In genomic region chr2:158080622-158081241, GRCm38 (mm10) we compare ENCODE assay signal across 18 mouse cellular contexts. TPM values are rescaled to one million over a fixed set of nuclear protein-coding genes. Genes with fewer than 3 reads are reported as not detected.
DNase-seq lines count a peak whose midpoint lies in the region; ATAC-seq lines count a peak whose summit lies in the region.
"Had no signal": no experiment of that assay in that cellular context is flagged by ENCODE, and none has a peak within 500 bp of the region (broad histone marks: within the 10 kb centered on the region; RNA-seq: fewer than 3 reads in every experiment).

No protein-coding gene starts in this region.

- no peak overlapping the region for H3K4me3 ChIP-seq in kidney, embryonic 15.5 days (replicated peaks)
- no peak overlapping the region for H3K4me3 ChIP-seq in liver, embryonic 15.5 days (replicated peaks)
- no peak overlapping the region for H3K4me3 ChIP-seq in heart, embryonic 10.5 days
- H3K4me3 ChIP-seq: embryonic facial prominence, embryonic 15.5 days; forebrain, embryonic 10.5 days; hindbrain, embryonic 15.5 days; layer of hippocampus, adult 2 months; lung, embryonic 15.5 days; midbrain, embryonic 13.5 days had no signal

- intact Hi-C loops in heart, postnatal 36 days (cut with DNase I) = no loop called here

- no peak overlapping the region for H3K9ac ChIP-seq in kidney, embryonic 15.5 days
- H3K9ac ChIP-seq in liver, embryonic 15.5 days = no peak overlapping the region
- H3K9ac ChIP-seq: embryonic facial prominence, embryonic 15.5 days; hindbrain, embryonic 15.5 days; lung, embryonic 15.5 days had no signal

- DNase-seq in kidney, adult 9 months = peak; percentile 75
- no peak for DNase-seq in kidney, postnatal 10 days
- DNase-seq in yolk sac, embryonic 10.5 days (ENCODE audit: low spot score) = peak; percentile 78
- DNase-seq in heart, embryonic 10.5 days (ENCODE audit: low spot score) = no peak
- DNase-seq in heart, postnatal 36 days = no peak
- DNase-seq: cerebellum, adult 9-10 months; gastrocnemius, postnatal 25 days; heart, postnatal 14 days; left cerebral cortex, postnatal 4 days; thymus, postnatal 4 days had no signal

- H3K27me3 ChIP-seq in kidney, embryonic 15.5 days = no peaks in the 10 kb centered on the region
- no peaks in the 10 kb centered on the region for H3K27me3 ChIP-seq in liver, embryonic 15.5 days
- H3K27me3 ChIP-seq in heart, embryonic 10.5 days (ENCODE audit: insufficient read depth, poor library complexity, severe bottlenecking) = no peaks in the 10 kb centered on the region
- H3K27me3 ChIP-seq: embryonic facial prominence, embryonic 15.5 days; hindbrain, embryonic 15.5 days; lung, embryonic 15.5 days; midbrain, embryonic 13.5 days had no signal

- H3K9me3 ChIP-seq in kidney, embryonic 15.5 days (replicated peaks) = no peaks in the 10 kb centered on the region
- H3K9me3 ChIP-seq in liver, embryonic 15.5 days (replicated peaks) = no peaks in the 10 kb centered on the region
- H3K9me3 ChIP-seq in heart, embryonic 10.5 days = no peaks in the 10 kb centered on the region
- H3K9me3 ChIP-seq: embryonic facial prominence, embryonic 15.5 days; forebrain, embryonic 10.5 days; hindbrain, embryonic 15.5 days; lung, embryonic 15.5 days; midbrain, embryonic 13.5 days had no signal

- peak overlapping the region; percentile 58 for H3K27ac ChIP-seq in kidney, embryonic 15.5 days
- H3K27ac ChIP-seq in liver, embryonic 15.5 days (replicated peaks) = peak overlapping the region; percentile 73
- H3K27ac ChIP-seq in heart, embryonic 10.5 days = no peak overlapping the region
- H3K27ac ChIP-seq: embryonic facial prominence, embryonic 15.5 days; hindbrain, embryonic 15.5 days; layer of hippocampus, adult 2 months; midbrain, embryonic 13.5 days had no signal

- peaks cover 19% of the 10 kb centered on the region for H3K4me1 ChIP-seq in kidney, embryonic 15.5 days
- H3K4me1 ChIP-seq in liver, embryonic 15.5 days (replicated peaks) = peaks cover 32% of the 10 kb centered on the region
- H3K4me1 ChIP-seq in heart, embryonic 10.5 days = peaks cover 19% of the 10 kb centered on the region
- H3K4me1 ChIP-seq: embryonic facial prominence, embryonic 15.5 days had no signal

- peaks cover 27% of the 10 kb centered on the region for H3K36me3 ChIP-seq in kidney, embryonic 15.5 days
- peaks cover 25% of the 10 kb centered on the region for H3K36me3 ChIP-seq in liver, embryonic 15.5 days (replicated peaks)
- peaks cover 27% of the 10 kb centered on the region for H3K36me3 ChIP-seq in heart, embryonic 10.5 days

- no peak for ATAC-seq in kidney, embryonic 15.5 days (replicated peaks; ENCODE audit: low FRiP score)
- peak; percentile 45; the same call in 1 of the 2 replicates for ATAC-seq in liver, embryonic 15.5 days (ENCODE audit: insufficient read depth)
- ATAC-seq: midbrain, embryonic 13.5 days had no signal

- H3K4me2 ChIP-seq in kidney, embryonic 15.5 days = no peak overlapping the region
- H3K4me2 ChIP-seq in liver, embryonic 15.5 days = no peak overlapping the region; the same call in 1 of the 2 replicates
- H3K4me2 ChIP-seq: embryonic facial prominence, embryonic 15.5 days; hindbrain, embryonic 15.5 days; lung, embryonic 15.5 days; midbrain, embryonic 13.5 days had no signal

- 67% methylated on average over 9 of the region's 9 CpGs for WGBS in kidney, embryonic 15.5 days
- WGBS in liver, embryonic 15.5 days (ENCODE audit: insufficient replicate concordance) = 81% methylated on average over 9 of the region's 9 CpGs
- 85% methylated on average over 9 of the region's 9 CpGs for WGBS in heart, embryonic 10.5 days

RNA-seq across cellular contexts. Expression of gene Rprd1b, which starts 52.4 kb away (rescaled TPM):
- polyA plus RNA-seq in kidney, embryonic 15.5 days (2015; fragmentation: Nextera tagmentation; extraction: Ambion mirVana) = 44.8 and 48.9 TPM in 2 replicates
- 27.5 and 28.6 TPM in 2 replicates for polyA plus RNA-seq in liver, embryonic 15.5 days (2015; fragmentation: Nextera tagmentation; extraction: Ambion mirVana)
- polyA plus RNA-seq in heart, embryonic 10.5 days (2016; fragmentation: Nextera tagmentation; extraction: Ambion mirVana) = 36.9 and 42.1 TPM in 2 replicates
- 10 to 100 TPM; 28.3 to 37.7 TPM for total RNA-seq in heart, postnatal 36 days (2021)

RNA-seq across cellular contexts. Expression of gene Tti1, which starts 52.5 kb away (rescaled TPM):
- 28.1 and 29.8 TPM in 2 replicates for polyA plus RNA-seq in kidney, embryonic 15.5 days (2015; fragmentation: Nextera tagmentation; extraction: Ambion mirVana)
- 12.0 and 12.2 TPM in 2 replicates for polyA plus RNA-seq in liver, embryonic 15.5 days (2015; fragmentation: Nextera tagmentation; extraction: Ambion mirVana)
- polyA plus RNA-seq in heart, embryonic 10.5 days (2016; fragmentation: Nextera tagmentation; extraction: Ambion mirVana) = 30.5 and 35.1 TPM in 2 replicates
- 10 to 100 TPM; 22.8 to 22.9 TPM for total RNA-seq in heart, postnatal 36 days (2021)

Comparison
In these comparisons a context has a peak if more than half of its experiments do, and no peak if none do; other contexts are left out.
1. DNase-seq: peak in kidney, adult 9 months (single experiment) and yolk sac, embryonic 10.5 days (single experiment); none in kidney, postnatal 10 days (single experiment), heart, embryonic 10.5 days (single experiment) and heart, postnatal 36 days (0 of 2).